Mouse (Mus musculus) CD4-positive, CD25-positive, alpha-beta regulatory T cell, adult 2 months (primary cell): ENCODE data around the gene Baiap2l1.
"Not testable (repeated sequence)": the region's sequence is repeated elsewhere in the genome, so short reads cannot be mapped to it uniquely, and the experiment has no call there.

Experiments
- DNase-seq: peaks from one replicate; pipeline ENCODE4 v3.0.0-alpha.2; 2012; ENCODE audit warnings: low read depth, low spot score

The Baiap2l1 gene

GRCm38 (mm10) chr5:144351185-144351584 lies 6.7 kb downstream of the Baiap2l1 start:
- no peak for DNase-seq

- DNase-seq = peak; percentile 2
These were observed 13.3 kb downstream of the Baiap2l1 start for GRCm38 (mm10) chr5:144344592-144344991.

- DNase-seq = no peak
These were observed 16.8 kb downstream of the Baiap2l1 start for GRCm38 (mm10) chr5:144341085-144341484.

GRCm38 (mm10) chr5:144338787-144339186 lies 19.1 kb downstream of the Baiap2l1 start:
- DNase-seq = no peak

GRCm38 (mm10) chr5:144335357-144335756 lies 22.6 kb downstream of the Baiap2l1 start:
- not testable (repeated sequence) for DNase-seq

- no peak for DNase-seq
These were observed 23.9 kb downstream of the Baiap2l1 start for GRCm38 (mm10) chr5:144334010-144334409.

GRCm38 (mm10) chr5:144322717-144323116 lies 35.2 kb downstream of the Baiap2l1 start:
- DNase-seq = no peak

- no peak for DNase-seq
These were observed 36.2 kb downstream of the Baiap2l1 start for GRCm38 (mm10) chr5:144321681-144322080.

- DNase-seq = no peak
These were observed 39.6 kb downstream of the Baiap2l1 start for GRCm38 (mm10) chr5:144318286-144318685.

- DNase-seq = no peak
These were observed 40.5 kb downstream of the Baiap2l1 start for GRCm38 (mm10) chr5:144317426-144317825.

GRCm38 (mm10) chr5:144316442-144316841 lies 41.5 kb downstream of the Baiap2l1 start:
- no peak for DNase-seq

GRCm38 (mm10) chr5:144314731-144315494 lies 43.0 kb downstream of the Baiap2l1 start:
- DNase-seq = no peak

- DNase-seq = no peak
These were observed 44.6 kb downstream of the Baiap2l1 start for GRCm38 (mm10) chr5:144313335-144313734.

GRCm38 (mm10) chr5:144312183-144312582 lies 45.7 kb downstream of the Baiap2l1 start:
- no peak for DNase-seq

GRCm38 (mm10) chr5:144308929-144309328 lies 49.0 kb downstream of the Baiap2l1 start:
- DNase-seq = no peak

- no peak for DNase-seq
These were observed 54.8 kb downstream of the Baiap2l1 start for GRCm38 (mm10) chr5:144303071-144303470.

GRCm38 (mm10) chr5:144296090-144296604 lies 61.8 kb downstream of the Baiap2l1 start:
- DNase-seq = no peak

GRCm38 (mm10) chr5:144295357-144295756 lies 62.6 kb downstream of the Baiap2l1 start:
- no peak for DNase-seq

GRCm38 (mm10) chr5:144294908-144295307 lies 63.0 kb downstream of the Baiap2l1 start:
- DNase-seq = peak; percentile 25

GRCm38 (mm10) chr5:144289769-144290440 lies 68.0 kb downstream of the Baiap2l1 start:
- no peak for DNase-seq

- no peak for DNase-seq
These were observed 69.5 kb downstream of the Baiap2l1 start for GRCm38 (mm10) chr5:144288391-144288790.

- DNase-seq = no peak
These were observed 70.6 kb downstream of the Baiap2l1 start for GRCm38 (mm10) chr5:144287267-144287820.
